Mouse (Mus musculus) stomach, embryonic 15.5 days (tissue): Measurements from ENCODE around the gene Depdc5. TPM values are rescaled to one million over a fixed set of nuclear protein-coding genes. Genes with fewer than 3 reads are reported as not detected.
"Not testable (repeated sequence)": the region's sequence is repeated elsewhere in the genome, so short reads cannot be mapped to it uniquely, and the experiment has no call there.

Experiments used
- ATAC-seq: fragments of 200-750 bp; cut with Nextera tagmentation; 2 replicates; pipeline ENCODE4 v1.8.0; 2017; ENCODE audit warnings: low read depth, moderate number of reproducible peaks, moderate TSS enrichment; ENCODE audit not compliant: insufficient read depth, low FRiP score
- H3K27ac ChIP-seq: fragments of 300-500 bp; sonication (generic); 2 replicates; pipeline ENCODE4 v1.5.1; 2015; ENCODE audit warnings: mild to moderate bottlenecking, inconsistent platforms
- H3K27me3 ChIP-seq: fragments of 300-500 bp; sonication (generic); replicated peaks from 2 replicates; pipeline ENCODE4 v1.6.1; 2015; ENCODE audit warnings: inconsistent platforms
- H3K36me3 ChIP-seq: fragments of 300-500 bp; sonication (generic); 2 replicates; pipeline ENCODE4 v1.6.1; 2015; ENCODE audit warnings: inconsistent platforms
- H3K4me1 ChIP-seq: fragments of 300-500 bp; sonication (generic); 2 replicates; pipeline ENCODE4 v1.6.1; 2015; ENCODE audit warnings: inconsistent platforms
- H3K4me2 ChIP-seq: fragments of 300-500 bp; sonication (generic); 2 replicates; pipeline ENCODE4 v1.6.1; 2015; ENCODE audit warnings: mild to moderate bottlenecking, inconsistent platforms
- H3K4me3 ChIP-seq: fragments of 300-500 bp; sonication (generic); replicated peaks from 2 replicates; pipeline ENCODE4 v1.5.1; 2015; ENCODE audit warnings: inconsistent platforms
- H3K9ac ChIP-seq: fragments of 300-500 bp; sonication (generic); 2 replicates; pipeline ENCODE4 v1.6.1; 2015; ENCODE audit warnings: inconsistent platforms
- H3K9me3 ChIP-seq: fragments of 300-500 bp; sonication (generic); 2 replicates; pipeline ENCODE4 v1.6.1; 2016; ENCODE audit warnings: inconsistent platforms
- WGBS: fragments of 180-500 bp; shearing (Covaris S2); methylation state at CpG from one replicate; pipeline ENCODE4 v1.1.7; 2015; 5-methylcytosine and 5-hydroxymethylcytosine counted together
- polyA plus RNA-seq: library from polyadenylated mRNA; unstranded; fragments of >200 nt; fragmentation: Nextera tagmentation; extraction: Ambion mirVana; gene quantifications from 2 replicates; pipeline ENCODE4 v1.2.1, GENCODE M21; 2015

Gene Depdc5
- polyA plus RNA-seq, 1 experiment from 2014 or later, result 15.9 TPM

- no peaks in the 10 kb centered on the region for H3K9me3 ChIP-seq
- WGBS, result 0% methylated on average over 12 of the region's 12 CpGs
- peak overlapping the region; percentile 69 for H3K4me3 ChIP-seq
These were observed 155.9 kb downstream of the Depdc5 start for GRCm38 (mm10) chr5:33019426-33019821.

GRCm38 (mm10) chr5:33021622-33022021, 158.1 kb downstream of the Depdc5 start:
- peaks cover 14% of the 10 kb centered on the region for H3K4me1 ChIP-seq
- H3K27ac ChIP-seq, result no peak overlapping the region
- H3K27me3 ChIP-seq, result no peaks in the 10 kb centered on the region
- no peak overlapping the region for H3K4me2 ChIP-seq
- H3K9ac ChIP-seq, result no peak overlapping the region
- no peak overlapping the region for H3K4me3 ChIP-seq
- no peak for ATAC-seq
- H3K9me3 ChIP-seq, result no peaks in the 10 kb centered on the region
- WGBS, result 77% methylated on average over 2 of the region's 2 CpGs
- peaks cover 6% of the 10 kb centered on the region; the same call in 1 of the 2 replicates for H3K36me3 ChIP-seq

More at GRCm38 (mm10) chr5:33019426-33019821, 155.9 kb downstream of the Depdc5 start:
- H3K36me3 ChIP-seq, result peaks cover 3% of the 10 kb centered on the region; the same call in 1 of the 2 replicates
- no peak for ATAC-seq
- peak overlapping the region; percentile 57 for H3K4me2 ChIP-seq
- H3K27me3 ChIP-seq, result no peaks in the 10 kb centered on the region
- H3K27ac ChIP-seq, result peak overlapping the region; percentile 99
- peak overlapping the region; percentile 85 for H3K9ac ChIP-seq
- peaks cover 14% of the 10 kb centered on the region for H3K4me1 ChIP-seq

DNA sequence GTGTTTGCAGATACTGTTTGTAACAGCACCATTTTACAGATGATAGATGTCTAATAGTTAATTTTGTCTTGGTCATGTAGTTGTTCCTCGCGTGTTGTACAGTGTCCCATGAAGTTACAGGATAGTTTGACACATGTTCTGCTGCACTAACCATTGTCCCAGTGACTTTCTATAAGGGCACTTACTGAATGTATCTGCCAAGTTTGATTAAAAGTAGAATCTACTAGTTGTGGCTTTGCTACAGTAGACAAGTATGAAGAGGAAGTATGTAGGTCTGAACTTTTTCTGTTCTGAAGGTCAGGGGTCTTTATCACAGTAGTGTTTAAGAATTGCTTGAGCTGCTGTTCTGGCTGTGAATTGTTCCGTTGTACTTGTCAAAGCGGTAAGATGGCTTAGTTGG, 159.8 kb downstream of the Depdc5 start:
- Histone ChIP-seq H3K4me1 (peaks cover 9% of the 10 kb centered on the region), H3K4me3 (no peak overlapping the region), H3K4me2 (no peak overlapping the region), H3K36me3 (peaks cover 10% of the 10 kb centered on the region; the same call in 1 of the 2 replicates), H3K27me3 (no peaks in the 10 kb centered on the region), H3K9ac (no peak overlapping the region), H3K27ac (no peak overlapping the region), H3K9me3 (no peaks in the 10 kb centered on the region)
- ATAC-seq, result no peak
- WGBS, result 89% methylated on average over 4 of the region's 4 CpGs

DNA sequence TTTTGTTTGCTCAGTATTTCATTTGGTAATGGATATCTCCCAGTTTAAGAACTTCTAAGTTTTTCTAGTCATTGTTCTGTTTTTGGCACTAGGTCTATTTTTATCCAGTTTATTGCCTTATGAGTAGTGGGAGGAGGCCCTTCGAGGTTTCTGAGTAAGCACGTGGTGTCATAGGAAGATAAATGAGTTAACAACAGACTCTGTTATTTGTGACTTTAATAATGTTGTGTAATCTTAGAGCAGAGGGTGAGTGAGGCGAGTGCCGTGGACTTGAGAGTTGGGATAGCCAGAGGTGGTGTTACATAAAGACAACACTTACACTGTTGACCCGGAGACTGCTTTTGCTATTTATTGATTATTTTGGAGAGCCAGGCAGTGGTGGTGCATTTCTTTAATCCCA, 161.0 kb downstream of the Depdc5 start:
- Histone ChIP-seq H3K9me3 (no peaks in the 10 kb centered on the region), H3K4me3 (no peak overlapping the region), H3K4me2 (no peak overlapping the region), H3K27me3 (no peaks in the 10 kb centered on the region), H3K36me3 (peaks cover 18% of the 10 kb centered on the region; the same call in 1 of the 2 replicates), H3K9ac (no peak overlapping the region), H3K4me1 (peaks cover 9% of the 10 kb centered on the region), H3K27ac (no peak overlapping the region)
- peak; percentile 27; the same call in 1 of the 2 replicates for ATAC-seq
- 50% methylated on average over 5 of the region's 5 CpGs for WGBS

DNA sequence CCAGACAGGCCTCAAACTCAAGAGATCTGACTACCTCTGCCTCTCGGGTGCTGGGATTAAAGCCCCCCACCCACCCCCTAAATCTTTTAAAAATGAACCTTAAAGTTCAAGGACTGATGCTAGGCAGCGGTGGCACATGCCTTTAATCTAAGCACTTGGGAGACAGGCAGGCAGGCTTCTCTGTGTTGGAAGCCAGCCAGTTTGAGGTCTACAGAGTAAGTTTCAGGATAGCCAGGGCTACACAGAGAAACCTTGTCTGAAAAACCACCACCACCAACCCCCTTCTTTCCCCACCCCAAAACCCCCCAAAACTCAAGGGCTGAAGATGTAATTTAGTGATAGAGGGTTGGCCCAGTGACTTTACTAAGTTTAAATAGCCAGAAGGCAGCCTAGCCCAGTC, 165.2 kb downstream of the Depdc5 start:
- H3K4me3 ChIP-seq, result no peak overlapping the region
- no peak for ATAC-seq
- no peak overlapping the region for H3K9ac ChIP-seq
- H3K36me3 ChIP-seq, result peaks cover 17% of the 10 kb centered on the region; the same call in 1 of the 2 replicates
- no peak overlapping the region for H3K4me2 ChIP-seq
- H3K27ac ChIP-seq, result no peak overlapping the region
- H3K9me3 ChIP-seq, result no peaks in the 10 kb centered on the region
- 0 out of 2 replicates have a peak, but pooled peaks cover 2% of the 10 kb centered on the region for H3K4me1 ChIP-seq
- H3K27me3 ChIP-seq, result no peaks in the 10 kb centered on the region
- 82% methylated on average over 2 of the region's 2 CpGs for WGBS

GRCm38 (mm10) chr5:33030425-33031175, 167.1 kb downstream of the Depdc5 start:
- Histone ChIP-seq H3K27ac (no peak overlapping the region), H3K9me3 (no peaks in the 10 kb centered on the region), H3K9ac (no peak overlapping the region), H3K4me3 (no peak overlapping the region), H3K4me1 (no peaks in the 10 kb centered on the region), H3K36me3 (peaks cover 13% of the 10 kb centered on the region; the same call in 1 of the 2 replicates), H3K4me2 (no peak overlapping the region), H3K27me3 (no peaks in the 10 kb centered on the region)
- no peak for ATAC-seq
- 68% methylated on average over 4 of the region's 4 CpGs for WGBS

DNA sequence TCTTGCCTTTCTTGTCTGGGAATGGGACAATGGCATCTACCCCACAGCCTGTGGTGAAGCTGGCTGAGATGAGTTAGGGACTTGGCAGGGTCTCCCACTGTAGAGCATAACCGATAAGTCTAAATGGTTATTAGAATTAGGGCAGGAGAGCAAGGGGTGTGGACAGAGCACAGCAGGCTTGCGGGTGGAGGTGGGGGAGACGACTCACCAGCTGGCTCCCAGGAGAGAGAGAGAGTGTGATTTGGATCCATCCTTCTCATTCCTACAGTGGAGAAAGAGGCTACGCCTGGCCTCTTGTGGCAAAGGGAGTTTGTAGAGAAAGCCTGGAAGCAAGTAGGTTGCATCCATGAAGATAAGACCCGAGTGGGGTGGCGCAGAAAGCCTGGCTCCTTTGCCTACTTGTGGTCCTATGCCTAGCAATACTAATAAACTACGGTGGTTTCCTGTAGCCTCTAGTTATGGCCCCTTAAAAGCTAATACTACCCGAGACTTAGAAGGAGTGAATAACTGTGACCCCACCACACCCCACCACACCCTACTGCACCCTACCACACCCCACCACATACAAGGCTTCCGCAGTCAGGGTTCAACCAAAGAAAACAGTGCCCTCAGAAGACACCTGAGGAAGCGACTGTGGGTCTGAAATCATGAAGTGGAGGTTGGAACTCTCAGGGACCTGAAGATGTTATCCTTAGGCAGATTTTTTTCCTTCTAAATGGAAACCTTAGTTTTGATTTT, 168.7 kb downstream of the Depdc5 start:
- WGBS, result 73% methylated on average over 10 of the region's 10 CpGs
- H3K9me3 ChIP-seq, result no peaks in the 10 kb centered on the region
- H3K36me3 ChIP-seq, result 0 out of 2 replicates have a peak, but pooled peaks cover 13% of the 10 kb centered on the region
- H3K4me3 ChIP-seq, result no peak overlapping the region
- H3K4me1 ChIP-seq, result no peaks in the 10 kb centered on the region
- no peaks in the 10 kb centered on the region for H3K27me3 ChIP-seq
- no peak for ATAC-seq
- no peak overlapping the region for H3K27ac ChIP-seq
- no peak overlapping the region for H3K4me2 ChIP-seq
- no peak overlapping the region for H3K9ac ChIP-seq

DNA sequence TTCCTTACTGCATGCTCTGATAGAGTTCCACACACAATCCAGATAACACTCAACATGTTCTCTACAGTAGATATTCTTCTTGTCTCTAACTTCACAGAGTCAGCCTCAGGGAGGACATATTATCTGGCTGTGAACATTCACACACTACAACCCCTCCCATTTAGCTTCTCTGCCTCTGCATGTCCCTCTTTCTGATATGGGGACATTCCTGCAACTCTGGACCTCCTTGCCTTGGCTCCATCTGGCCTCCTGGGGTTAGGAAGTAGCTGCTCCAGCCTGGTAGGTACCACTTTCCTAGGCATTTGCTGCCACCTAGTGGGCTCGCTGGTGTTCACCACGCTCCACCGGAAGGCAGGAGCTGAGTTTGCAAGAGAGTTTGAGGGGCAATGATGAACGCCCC, 169.6 kb downstream of the Depdc5 start:
- Histone ChIP-seq H3K4me1 (no peaks in the 10 kb centered on the region), H3K36me3 (0 out of 2 replicates have a peak, but pooled peaks cover 10% of the 10 kb centered on the region), H3K4me2 (no peak overlapping the region), H3K9me3 (no peaks in the 10 kb centered on the region), H3K4me3 (no peak overlapping the region), H3K9ac (no peak overlapping the region), H3K27me3 (no peaks in the 10 kb centered on the region), H3K27ac (no peak overlapping the region)
- ATAC-seq, result peak; percentile 75
- 2% methylated on average over 4 of the region's 4 CpGs for WGBS

- 36% methylated on average over 8 of the region's 8 CpGs for WGBS
- H3K4me1 ChIP-seq, H3K9ac ChIP-seq: not testable (repeated sequence)
These were observed 170.1 kb downstream of the Depdc5 start for GRCm38 (mm10) chr5:33033633-33034032.

GRCm38 (mm10) chr5:33034100-33034499, 170.6 kb downstream of the Depdc5 start:
- H3K4me2 ChIP-seq, result no peak overlapping the region
- no peaks in the 10 kb centered on the region for H3K9me3 ChIP-seq
- H3K27me3 ChIP-seq, result no peaks in the 10 kb centered on the region
- no peak overlapping the region for H3K27ac ChIP-seq
- H3K36me3 ChIP-seq, result 0 out of 2 replicates have a peak, but pooled peaks cover 3% of the 10 kb centered on the region
- WGBS, result 21% methylated on average over 7 of the region's 7 CpGs
- no peaks in the 10 kb centered on the region for H3K4me1 ChIP-seq
- no peak overlapping the region for H3K9ac ChIP-seq
- no peak for ATAC-seq
- no peak overlapping the region for H3K4me3 ChIP-seq

More at GRCm38 (mm10) chr5:33033633-33034032, 170.1 kb downstream of the Depdc5 start:
- H3K27me3 ChIP-seq, H3K27ac ChIP-seq, H3K9me3 ChIP-seq, H3K4me2 ChIP-seq, H3K4me3 ChIP-seq, H3K36me3 ChIP-seq: not testable (repeated sequence)
- ATAC-seq, result peak; percentile 1; the same call in 1 of the 2 replicates

- Histone ChIP-seq H3K27me3 (no peaks in the 10 kb centered on the region), H3K4me3 (no peak overlapping the region), H3K36me3 (no peaks in the 10 kb centered on the region), H3K27ac (no peak overlapping the region), H3K4me2 (no peak overlapping the region), H3K9ac (no peak overlapping the region), H3K4me1 (peaks cover 3% of the 10 kb centered on the region; the same call in 1 of the 2 replicates), H3K9me3 (no peaks in the 10 kb centered on the region)
- 31% methylated on average over 3 of the region's 3 CpGs for WGBS
- ATAC-seq, result no peak
These were observed 171.4 kb downstream of the Depdc5 start for GRCm38 (mm10) chr5:33034916-33035315.
